Mouse (Mus musculus): ENCODE data around the gene Dclk1. TPM values are rescaled to one million over a fixed set of nuclear protein-coding genes. Genes with fewer than 3 reads are reported as not detected.

The Dclk1 gene
- polyA plus RNA-seq, 1 experiment from 2014 or later = 9.5 TPM

- H3K27ac ChIP-seq (replicated peaks in 1 of 2; ENCODE audit: control insufficient read depth in 1 of 2, insufficient read depth in 1 of 2, low read depth in 2 of 2, low read length in 2 of 2) = no peak overlapping the region
- 80% methylated on average over 8 of the region's 8 CpGs for WGBS
- H3K27me3 ChIP-seq (ENCODE audit: control insufficient read depth, insufficient read depth, low read length) = no peaks in the 10 kb centered on the region
- ATAC-seq (ENCODE audit: insufficient number of reproducible peaks, insufficient read depth, low FRiP score, low read depth) = no peak
- no peak overlapping the region for H3K4me2 ChIP-seq (ENCODE audit: low read length)
- no peaks in the 10 kb centered on the region for H3K9me3 ChIP-seq (ENCODE audit: control insufficient read depth, low read length)
- no peak overlapping the region for H3K9ac ChIP-seq (ENCODE audit: low read length)
- no peaks in the 10 kb centered on the region for H3K36me3 ChIP-seq (ENCODE audit: control insufficient read depth, insufficient read depth, low read length)
- H3K4me3 ChIP-seq (ENCODE audit: control insufficient read depth in 1 of 2, insufficient read depth in 1 of 2, low read depth in 1 of 2, low read length in 2 of 2) = no peak overlapping the region
- H3K4me1 ChIP-seq (ENCODE audit: control insufficient read depth in 2 of 2, insufficient read depth in 2 of 2, low read length in 2 of 2) = peaks cover 0 to 4% of the 10 kb centered on the region in 2 experiments; a peak in 3 of 4 replicates
Observed at GRCm38 (mm10) chr3:55465785-55466184, 223.6 kb downstream of the Dclk1 start.

GRCm38 (mm10) chr3:55466348-55466747, 224.2 kb downstream of the Dclk1 start:
- whole genome bisulfite sequencing = 72% methylated on average over 9 of the region's 9 CpGs
- H3K9ac ChIP-seq (ENCODE audit: low read length) = no peak overlapping the region
- no peak for ATAC-seq (ENCODE audit: insufficient number of reproducible peaks, insufficient read depth, low FRiP score, low read depth)

GRCm38 (mm10) chr3:55472110-55472509, 229.9 kb downstream of the Dclk1 start, which contains the start of gene Gm21954:
Gene Gm21954 (minus strand): TSS chr3:55472210.
- Histone ChIP-seq H3K4me1 (ENCODE audit: control insufficient read depth in 2 of 2, insufficient read depth in 2 of 2, low read length in 2 of 2) (no peaks in the 10 kb centered on the region), H3K4me3 (ENCODE audit: control insufficient read depth in 1 of 2, insufficient read depth in 1 of 2, low read depth in 1 of 2, low read length in 2 of 2) (no peak within 1 kb of the TSS), H3K9me3 (ENCODE audit: control insufficient read depth, low read length) (no peaks in the 10 kb centered on the region), H3K36me3 (ENCODE audit: control insufficient read depth, insufficient read depth, low read length) (no peaks in the 10 kb centered on the region), H3K27ac (replicated peaks in 1 of 2; ENCODE audit: control insufficient read depth in 1 of 2, insufficient read depth in 1 of 2, low read depth in 2 of 2, low read length in 2 of 2) (no peak within 1 kb of the TSS), H3K9ac (ENCODE audit: low read length) (no peak within 1 kb of the TSS), H3K27me3 (ENCODE audit: control insufficient read depth, insufficient read depth, low read length) (no peaks in the 10 kb centered on the region), H3K4me2 (ENCODE audit: low read length) (no peak within 1 kb of the TSS)
- 81% methylated on average over 2 of the region's 2 CpGs for WGBS
- ATAC-seq (ENCODE audit: insufficient number of reproducible peaks, insufficient read depth, low FRiP score, low read depth) = no peak

More at GRCm38 (mm10) chr3:55466348-55466747, 224.2 kb downstream of the Dclk1 start:
- no peaks in the 10 kb centered on the region for H3K36me3 ChIP-seq (ENCODE audit: control insufficient read depth, insufficient read depth, low read length)
- no peaks in the 10 kb centered on the region for H3K9me3 ChIP-seq (ENCODE audit: control insufficient read depth, low read length)
- peaks cover 0 to 3% of the 10 kb centered on the region in 2 experiments; a peak in 3 of 4 replicates for H3K4me1 ChIP-seq (ENCODE audit: control insufficient read depth in 2 of 2, insufficient read depth in 2 of 2, low read length in 2 of 2)
- H3K4me2 ChIP-seq (ENCODE audit: low read length) = no peak overlapping the region
- no peak overlapping the region for H3K4me3 ChIP-seq (ENCODE audit: control insufficient read depth in 1 of 2, insufficient read depth in 1 of 2, low read depth in 1 of 2, low read length in 2 of 2)
- no peak overlapping the region for H3K27ac ChIP-seq (replicated peaks in 1 of 2; ENCODE audit: control insufficient read depth in 1 of 2, insufficient read depth in 1 of 2, low read depth in 2 of 2, low read length in 2 of 2)
- no peaks in the 10 kb centered on the region for H3K27me3 ChIP-seq (ENCODE audit: control insufficient read depth, insufficient read depth, low read length)

- Histone ChIP-seq H3K27me3 (ENCODE audit: control insufficient read depth, insufficient read depth, low read length) (no peaks in the 10 kb centered on the region), H3K9me3 (ENCODE audit: control insufficient read depth, low read length) (no peaks in the 10 kb centered on the region), H3K27ac (replicated peaks in 1 of 2; ENCODE audit: control insufficient read depth in 1 of 2, insufficient read depth in 1 of 2, low read depth in 2 of 2, low read length in 2 of 2) (no peak overlapping the region), H3K4me1 (ENCODE audit: control insufficient read depth in 2 of 2, insufficient read depth in 2 of 2, low read length in 2 of 2) (no peaks in the 10 kb centered on the region), H3K36me3 (ENCODE audit: control insufficient read depth, insufficient read depth, low read length) (no peaks in the 10 kb centered on the region), H3K4me2 (ENCODE audit: low read length) (no peak overlapping the region), H3K4me3 (ENCODE audit: control insufficient read depth in 1 of 2, insufficient read depth in 1 of 2, low read depth in 1 of 2, low read length in 2 of 2) (no peak overlapping the region), H3K9ac (ENCODE audit: low read length) (no peak overlapping the region)
- 63% methylated on average over 6 of the region's 6 CpGs for WGBS
- ATAC-seq (ENCODE audit: insufficient number of reproducible peaks, insufficient read depth, low FRiP score, low read depth) = no peak
Observed at GRCm38 (mm10) chr3:55473146-55473545, 231.0 kb downstream of the Dclk1 start.

- H3K36me3 ChIP-seq (ENCODE audit: control insufficient read depth, insufficient read depth, low read length) = no peaks in the 10 kb centered on the region
- no peaks in the 10 kb centered on the region for H3K9me3 ChIP-seq (ENCODE audit: control insufficient read depth, low read length)
- no peak for ATAC-seq (ENCODE audit: insufficient number of reproducible peaks, insufficient read depth, low FRiP score, low read depth)
- H3K27me3 ChIP-seq (ENCODE audit: control insufficient read depth, insufficient read depth, low read length) = no peaks in the 10 kb centered on the region
- H3K4me3 ChIP-seq (ENCODE audit: control insufficient read depth in 1 of 2, insufficient read depth in 1 of 2, low read depth in 1 of 2, low read length in 2 of 2) = no peak overlapping the region
- no peak overlapping the region for H3K4me2 ChIP-seq (ENCODE audit: low read length)
- no peaks in the 10 kb centered on the region; a peak in 1 of 4 replicates for H3K4me1 ChIP-seq (ENCODE audit: control insufficient read depth in 2 of 2, insufficient read depth in 2 of 2, low read length in 2 of 2)
- whole genome bisulfite sequencing = 86% methylated on average over 7 of the region's 7 CpGs
- H3K27ac ChIP-seq (replicated peaks in 1 of 2; ENCODE audit: control insufficient read depth in 1 of 2, insufficient read depth in 1 of 2, low read depth in 2 of 2, low read length in 2 of 2) = no peak overlapping the region
- H3K9ac ChIP-seq (ENCODE audit: low read length) = no peak overlapping the region
Observed at GRCm38 (mm10) chr3:55476694-55477093, 234.5 kb downstream of the Dclk1 start.

- H3K27me3 ChIP-seq (ENCODE audit: control insufficient read depth, insufficient read depth, low read length) = no peaks in the 10 kb centered on the region
- H3K36me3 ChIP-seq (ENCODE audit: control insufficient read depth, insufficient read depth, low read length) = no peaks in the 10 kb centered on the region
- no peaks in the 10 kb centered on the region; a peak in 1 of 4 replicates for H3K4me1 ChIP-seq (ENCODE audit: control insufficient read depth in 2 of 2, insufficient read depth in 2 of 2, low read length in 2 of 2)
- no peak overlapping the region for H3K4me3 ChIP-seq (ENCODE audit: control insufficient read depth in 1 of 2, insufficient read depth in 1 of 2, low read depth in 1 of 2, low read length in 2 of 2)
- H3K27ac ChIP-seq (replicated peaks in 1 of 2; ENCODE audit: control insufficient read depth in 1 of 2, insufficient read depth in 1 of 2, low read depth in 2 of 2, low read length in 2 of 2) = no peak overlapping the region
- H3K9ac ChIP-seq (ENCODE audit: low read length) = no peak overlapping the region
- H3K9me3 ChIP-seq (ENCODE audit: control insufficient read depth, low read length) = no peaks in the 10 kb centered on the region
- no peak overlapping the region for H3K4me2 ChIP-seq (ENCODE audit: low read length)
- no peak for ATAC-seq (ENCODE audit: insufficient number of reproducible peaks, insufficient read depth, low FRiP score, low read depth)
- WGBS = 84% methylated on average over 4 of the region's 4 CpGs
Observed at GRCm38 (mm10) chr3:55479306-55479705, 237.1 kb downstream of the Dclk1 start.

GRCm38 (mm10) chr3:55481140-55481539, 239.0 kb downstream of the Dclk1 start:
- Histone ChIP-seq H3K9ac (ENCODE audit: low read length) (no peak overlapping the region), H3K4me3 (ENCODE audit: control insufficient read depth in 1 of 2, insufficient read depth in 1 of 2, low read depth in 1 of 2, low read length in 2 of 2) (no peak overlapping the region), H3K36me3 (ENCODE audit: control insufficient read depth, insufficient read depth, low read length) (no peaks in the 10 kb centered on the region), H3K27me3 (ENCODE audit: control insufficient read depth, insufficient read depth, low read length) (no peaks in the 10 kb centered on the region), H3K4me2 (ENCODE audit: low read length) (no peak overlapping the region), H3K9me3 (ENCODE audit: control insufficient read depth, low read length) (no peaks in the 10 kb centered on the region), H3K27ac (replicated peaks in 1 of 2; ENCODE audit: control insufficient read depth in 1 of 2, insufficient read depth in 1 of 2, low read depth in 2 of 2, low read length in 2 of 2) (no peak overlapping the region), H3K4me1 (ENCODE audit: control insufficient read depth in 2 of 2, insufficient read depth in 2 of 2, low read length in 2 of 2) (no peaks in the 10 kb centered on the region; a peak in 1 of 4 replicates)
- ATAC-seq (ENCODE audit: insufficient number of reproducible peaks, insufficient read depth, low FRiP score, low read depth) = no peak
- WGBS = 45% methylated on average over 1 of the region's 1 CpGs

- no peak overlapping the region for H3K27ac ChIP-seq (replicated peaks in 1 of 2; ENCODE audit: control insufficient read depth in 1 of 2, insufficient read depth in 1 of 2, low read depth in 2 of 2, low read length in 2 of 2)
- 38% methylated on average over 4 of the region's 4 CpGs for WGBS
- H3K4me3 ChIP-seq (ENCODE audit: control insufficient read depth in 1 of 2, insufficient read depth in 1 of 2, low read depth in 1 of 2, low read length in 2 of 2) = no peak overlapping the region
- no peaks in the 10 kb centered on the region for H3K27me3 ChIP-seq (ENCODE audit: control insufficient read depth, insufficient read depth, low read length)
- H3K4me2 ChIP-seq (ENCODE audit: low read length) = no peak overlapping the region
- H3K9me3 ChIP-seq (ENCODE audit: control insufficient read depth, low read length) = no peaks in the 10 kb centered on the region
- no peak for ATAC-seq (ENCODE audit: insufficient number of reproducible peaks, insufficient read depth, low FRiP score, low read depth)
- H3K36me3 ChIP-seq (ENCODE audit: control insufficient read depth, insufficient read depth, low read length) = no peaks in the 10 kb centered on the region
- no peak overlapping the region for H3K9ac ChIP-seq (ENCODE audit: low read length)
- H3K4me1 ChIP-seq (ENCODE audit: control insufficient read depth in 2 of 2, insufficient read depth in 2 of 2, low read length in 2 of 2) = no peaks in the 10 kb centered on the region; a peak in 1 of 4 replicates
Observed at GRCm38 (mm10) chr3:55483328-55483727, 241.2 kb downstream of the Dclk1 start.
